Mouse (Mus musculus) liver, embryonic 14.5 days (tissue): ENCODE measurements around the gene Pgpep1. TPM values are rescaled to one million over a fixed set of nuclear protein-coding genes. Genes with fewer than 3 reads are reported as not detected.

ENCODE experiments used
- ATAC-seq: fragments of 200-750 bp; cut with Nextera tagmentation; 2 replicates; pipeline ENCODE4 v1.8.0; 2017; ENCODE audit warnings: moderate number of reproducible peaks, mild to moderate bottlenecking, moderate library complexity; ENCODE audit not compliant: insufficient read depth
- DNase-seq, 3 experiments: peaks; one replicate each; pipeline ENCODE4 v3.0.0-alpha.2; 2012 to 2013; ENCODE audit warnings: low read depth in 3 of 3, low spot score in 3 of 3
- H3K27ac ChIP-seq: fragments of 300-500 bp; sonication (generic); 2 replicates; pipeline ENCODE4 v1.5.1; 2014; ENCODE audit warnings: moderate library complexity, mild to moderate bottlenecking, control low read depth, inconsistent platforms
- H3K27me3 ChIP-seq: fragments of 300-500 bp; sonication (generic); 2 replicates; pipeline ENCODE4 v1.6.1; 2014; ENCODE audit warnings: mild to moderate bottlenecking, low read length, moderate library complexity; ENCODE audit not compliant: control insufficient read depth, insufficient read depth
- H3K36me3 ChIP-seq: fragments of 300-500 bp; sonication (generic); replicated peaks from 2 replicates; pipeline ENCODE4 v1.6.1; 2014; ENCODE audit warnings: low read depth; ENCODE audit not compliant: control insufficient read depth, insufficient read depth
- H3K4me1 ChIP-seq, 2 experiments: fragments of 200-500 bp in 1 of 2; fragments of 300-500 bp in 1 of 2; sonication (generic) in 1 of 2; replicated peaks; 2 replicates each; pipeline ENCODE4 v1.6.1; 2012 to 2014; ENCODE audit warnings: antibody characterized with exemption in 1 of 2, inconsistent platforms in 1 of 2, low read length in 1 of 2; ENCODE audit not compliant: control insufficient read depth in 2 of 2, insufficient read depth in 2 of 2
- H3K4me2 ChIP-seq: fragments of 300-500 bp; sonication (generic); 2 replicates; pipeline ENCODE4 v1.6.1; 2014; ENCODE audit warnings: low read depth, mild to moderate bottlenecking, control low read depth, moderate library complexity
- H3K4me3 ChIP-seq, 2 experiments: fragments of 200-500 bp in 1 of 2; fragments of 300-500 bp in 1 of 2; sonication (generic) in 1 of 2; 2 replicates each; pipeline ENCODE4 v1.5.1; 2012 to 2014; ENCODE audit warnings: low read depth in 2 of 2, low read length in 2 of 2, mild to moderate bottlenecking in 2 of 2, control low read depth in 1 of 2, inconsistent platforms in 1 of 2, moderate library complexity in 1 of 2; ENCODE audit not compliant: insufficient read depth in 1 of 2
- H3K9ac ChIP-seq: fragments of 300-500 bp; sonication (generic); replicated peaks from 2 replicates; pipeline ENCODE4 v1.6.1; 2014; ENCODE audit warnings: mild to moderate bottlenecking, control low read depth, moderate library complexity
- H3K9me3 ChIP-seq: fragments of 300-500 bp; sonication (generic); 2 replicates; pipeline ENCODE4 v1.6.1; 2016; ENCODE audit warnings: low read length, mixed read lengths; ENCODE audit not compliant: control insufficient read depth
- CTCF ChIP-seq: IDR thresholded peaks from 2 replicates; pipeline ENCODE4 v1.5.1; 2016; ENCODE audit warnings: antibody characterized with exemption, low read depth, control low read depth
- EP300 ChIP-seq: IDR thresholded peaks from 2 replicates; pipeline ENCODE4 v1.6.1; 2016; ENCODE audit warnings: antibody characterized with exemption, low read depth
- WGBS: fragments of 180-500 bp; shearing (Covaris S2); extraction: QIAGEN DNeasy Blood & Tissue Kit; methylation state at CpG from one replicate; pipeline ENCODE4 v1.1.7; 2014; ENCODE audit not compliant: insufficient replicate concordance; 5-methylcytosine and 5-hydroxymethylcytosine counted together
- polyA plus RNA-seq, 2 experiments: library from polyadenylated mRNA; depleted of rRNA in 1 of 2; stranded (reverse) in 1 of 2; unstranded in 1 of 2; fragments of >200 nt; fragmentation: Nextera tagmentation in 1 of 2; extraction: Ambion mirVana in 1 of 2; gene quantifications; 2 replicates each; pipeline versions ENCODE4 v1.2.1 to v1.2.3; 2012 to 2014

Pgpep1 gene
- polyA plus RNA-seq, 2 experiments, result 8.6 to 19.8 TPM

- Histone ChIP-seq H3K36me3 (peaks cover 3% of the 10 kb centered on the region; the same call in 1 of the 2 replicates), H3K27me3 (no peaks in the 10 kb centered on the region), H3K27ac (peak overlapping the region; percentile 81), H3K9ac (peak overlapping the region; percentile 81), H3K4me3 (peak overlapping the region; percentile 71 to 86), H3K9me3 (no peaks in the 10 kb centered on the region), H3K4me1 (peaks cover 29 to 33% of the 10 kb centered on the region in 2 experiments), H3K4me2 (peak overlapping the region; percentile 97)
- TF ChIP-seq EP300 (no peak), CTCF (no peak)
- 33% methylated on average over 19 of the region's 19 CpGs for WGBS
- no peak for DNase-seq
- peak; percentile 4 for ATAC-seq
Measured at GRCm38 (mm10) chr8:70672325-70673078, 12.3 kb upstream of the Pgpep1 start.

GRCm38 (mm10) chr8:70671615-70672324 is 11.6 kb upstream of the Pgpep1 start:
- DNase-seq (no peak), ATAC-seq (no peak)
- WGBS, result 71% methylated on average over 10 of the region's 10 CpGs
- Histone ChIP-seq H3K36me3 (peaks cover 3% of the 10 kb centered on the region; the same call in 1 of the 2 replicates), H3K27ac (no peak overlapping the region), H3K4me3 (no peak overlapping the region), H3K9me3 (no peaks in the 10 kb centered on the region), H3K4me1 (peaks cover 28 to 32% of the 10 kb centered on the region in 2 experiments), H3K27me3 (no peaks in the 10 kb centered on the region), H3K4me2 (no peak overlapping the region), H3K9ac (no peak overlapping the region)
- TF ChIP-seq CTCF (no peak), EP300 (no peak)

GRCm38 (mm10) chr8:70667071-70667470 is 6.9 kb upstream of the Pgpep1 start:
- ATAC-seq (0 out of 2 replicates have a peak, but pooled peaks have one; percentile 32), DNase-seq (no peak)
- Histone ChIP-seq H3K4me3 (no peak overlapping the region), H3K27me3 (no peaks in the 10 kb centered on the region), H3K36me3 (no peaks in the 10 kb centered on the region), H3K9ac (no peak overlapping the region), H3K9me3 (no peaks in the 10 kb centered on the region), H3K4me2 (no peak overlapping the region), H3K27ac (no peak overlapping the region), H3K4me1 (peaks cover 7 to 15% of the 10 kb centered on the region in 2 experiments)
- WGBS, result 62% methylated on average over 5 of the region's 5 CpGs
- TF ChIP-seq CTCF, result no peak
- TF ChIP-seq EP300, result no peak

GRCm38 (mm10) chr8:70665599-70665998 is 5.4 kb upstream of the Pgpep1 start:
- 68% methylated on average over 2 of the region's 2 CpGs for WGBS
- peaks cover 10 to 22% of the 10 kb centered on the region in 2 experiments for H3K4me1 ChIP-seq
- peak; percentile 42; the same call in 1 of the 2 replicates for ATAC-seq
- no peak overlapping the region for H3K4me3 ChIP-seq
- DNase-seq, result no peak
- H3K9me3 ChIP-seq, result no peaks in the 10 kb centered on the region
- TF ChIP-seq CTCF (no peak), EP300 (no peak)
- no peak overlapping the region for H3K27ac ChIP-seq
- H3K9ac ChIP-seq, result no peak overlapping the region
- H3K4me2 ChIP-seq, result no peak overlapping the region
- no peaks in the 10 kb centered on the region for H3K27me3 ChIP-seq
- H3K36me3 ChIP-seq, result no peaks in the 10 kb centered on the region

- Histone ChIP-seq H3K4me1 (peaks cover 18 to 30% of the 10 kb centered on the region in 2 experiments), H3K9me3 (no peaks in the 10 kb centered on the region), H3K36me3 (no peaks in the 10 kb centered on the region), H3K4me2 (no peak overlapping the region), H3K4me3 (no peak overlapping the region), H3K27ac (no peak overlapping the region), H3K9ac (no peak overlapping the region), H3K27me3 (no peaks in the 10 kb centered on the region)
- no peak for ATAC-seq
- DNase-seq, result no peak
- 58% methylated on average over 3 of the region's 3 CpGs for WGBS
- no peak for TF ChIP-seq EP300
- TF ChIP-seq CTCF, result no peak
Measured at GRCm38 (mm10) chr8:70664631-70665030, 4.4 kb upstream of the Pgpep1 start.
